In the genomic region with DNA sequence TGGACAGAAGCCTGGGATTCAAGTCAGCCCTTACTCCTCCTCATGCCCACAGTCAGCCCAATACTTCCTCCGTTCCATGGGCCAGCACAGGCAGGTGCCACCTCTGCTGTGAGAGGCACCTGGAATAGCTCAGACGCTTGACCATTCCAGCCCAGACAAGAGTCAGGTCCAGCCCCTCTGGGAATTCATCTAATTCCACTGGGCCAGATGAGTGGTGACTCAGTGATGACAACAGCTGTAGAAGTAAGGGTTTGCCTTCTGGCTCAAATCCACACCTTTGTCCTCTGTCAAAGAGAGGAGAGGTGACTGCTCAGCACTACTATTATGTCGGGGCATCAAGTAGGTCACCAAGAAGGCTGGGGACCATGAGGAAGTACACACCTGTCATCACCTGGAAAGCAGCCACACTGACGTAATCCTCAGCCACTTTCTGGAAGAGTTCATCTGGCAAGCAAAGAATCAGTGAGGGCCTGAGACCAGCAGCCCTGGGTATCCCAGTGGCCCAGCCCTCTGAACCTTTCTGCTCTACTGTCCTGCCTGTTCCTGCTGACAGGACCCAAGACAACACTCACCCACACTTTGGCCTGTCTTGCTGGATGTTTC, we compare ENCODE assay signal across 7 mouse cellular contexts. TPM values are rescaled to one million over a fixed set of nuclear protein-coding genes. Genes with fewer than 3 reads are reported as not detected.
A peak's percentile ranks its signal among the peaks of the same experiment; 100 is the strongest.
DNase-seq lines count a peak whose midpoint lies in the region; ATAC-seq lines count a peak whose summit lies in the region.

A gene (plus strand): TSS at position 570 of the 603 bp plus-strand sequence.

- DNase-seq in thymus, postnatal 0 days (ENCODE audit: low spot score), result no peak
- no peak for DNase-seq in thymus, postnatal 14 days
- DNase-seq in embryonic facial prominence, embryonic 10.5 days (ENCODE audit: low spot score), result no peak
- DNase-seq in heart, adult 8-10 months (ENCODE audit: low spot score), result no peak
- no peak for DNase-seq in layer of hippocampus, postnatal 25 days (ENCODE audit: extremely low spot score in 1 of 2, low spot score in 1 of 2)
- no peak for DNase-seq in right cerebral cortex, postnatal 14 days

- no peaks in the 10 kb centered on the region for H3K27me3 ChIP-seq in embryonic facial prominence, embryonic 10.5 days (replicated peaks; ENCODE audit: low read depth, poor library complexity, severe bottlenecking)
- no peaks in the 10 kb centered on the region for H3K27me3 ChIP-seq in midbrain, embryonic 12.5 days

- peaks cover 81% of the 10 kb centered on the region for H3K36me3 ChIP-seq in embryonic facial prominence, embryonic 10.5 days (replicated peaks)
- peaks cover 69% of the 10 kb centered on the region for H3K36me3 ChIP-seq in midbrain, embryonic 12.5 days

- 86% methylated on average over 4 of the region's 4 CpGs for WGBS in embryonic facial prominence, embryonic 10.5 days
- 83% methylated on average over 4 of the region's 4 CpGs for WGBS in midbrain, embryonic 12.5 days

- H3K4me2 ChIP-seq in midbrain, embryonic 12.5 days (replicated peaks), result peak within 1 kb of the TSS; percentile 86

- H3K4me3 ChIP-seq in embryonic facial prominence, embryonic 10.5 days, result peak within 1 kb of the TSS; percentile 90
- H3K4me3 ChIP-seq in midbrain, embryonic 12.5 days, result peak within 1 kb of the TSS; percentile 92

- H3K4me1 ChIP-seq in embryonic facial prominence, embryonic 10.5 days, result peaks cover 34% of the 10 kb centered on the region
- H3K4me1 ChIP-seq in midbrain, embryonic 12.5 days, result peaks cover 34% of the 10 kb centered on the region

- H3K9ac ChIP-seq in midbrain, embryonic 12.5 days (replicated peaks), result peak within 1 kb of the TSS; percentile 93

- peak within 1 kb of the TSS; percentile 92 for H3K27ac ChIP-seq in embryonic facial prominence, embryonic 10.5 days (replicated peaks)
- no peak within 1 kb of the TSS for H3K27ac ChIP-seq in midbrain, embryonic 12.5 days (replicated peaks)

- ATAC-seq in midbrain, embryonic 12.5 days (ENCODE audit: low FRiP score, low read depth), result no peak

- H3K9me3 ChIP-seq in embryonic facial prominence, embryonic 10.5 days, result no peaks in the 10 kb centered on the region
- no peaks in the 10 kb centered on the region for H3K9me3 ChIP-seq in midbrain, embryonic 12.5 days

RNA-seq across cellular contexts. Expression of the gene that starts here (rescaled TPM):
- 434 and 456 TPM in 2 replicates for polyA plus RNA-seq in thymus, postnatal 0 days (2015; fragmentation: Nextera tagmentation; extraction: Ambion mirVana)
- 460 and 481 TPM in 2 replicates for polyA plus RNA-seq in embryonic facial prominence, embryonic 10.5 days (2016; fragmentation: Nextera tagmentation; extraction: Ambion mirVana)
- 10 to 100 TPM; 31.4 to 47.5 (median 39.6) TPM for total RNA-seq in heart, adult 8-10 months (2022)
- 100 to 1,000 TPM; 139 to 165 TPM for total RNA-seq in layer of hippocampus, postnatal 25 days (2021)
- polyA plus RNA-seq in midbrain, embryonic 12.5 days (2016; fragmentation: Nextera tagmentation; extraction: Ambion mirVana), result 317 and 349 TPM in 2 replicates
